Mouse (Mus musculus) olfactory bulb, adult 2 months (tissue): ENCODE measurements around the gene Rpl34. TPM values are rescaled to one million over a fixed set of nuclear protein-coding genes. Genes with fewer than 3 reads are reported as not detected.

Experiments used
- H3K27ac ChIP-seq: fragments of 200-500 bp; 2 replicates; pipeline ENCODE4 v1.5.1; 2012; ENCODE audit warnings: low read depth, low read length; ENCODE audit not compliant: insufficient read depth
- H3K4me1 ChIP-seq: fragments of 200-500 bp; 2 replicates; pipeline ENCODE4 v1.6.1; 2012; ENCODE audit warnings: low read length; ENCODE audit not compliant: control insufficient read depth, insufficient read depth
- H3K4me3 ChIP-seq: fragments of 200-500 bp; 2 replicates; pipeline ENCODE4 v1.5.1; 2012; ENCODE audit warnings: mild to moderate bottlenecking, low read depth, low read length, moderate library complexity; ENCODE audit not compliant: insufficient read depth
- CTCF ChIP-seq: fragments of 200-500 bp; IDR thresholded peaks from 2 replicates; pipeline ENCODE4 v1.5.1; 2012; ENCODE audit warnings: low read depth, mild to moderate bottlenecking, low read length, moderate library complexity; ENCODE audit not compliant: insufficient read depth
- POLR2A ChIP-seq: fragments of 200-500 bp; IDR thresholded peaks from 2 replicates; pipeline ENCODE4 v1.6.1; 2012; ENCODE audit warnings: mild to moderate bottlenecking, low read depth, low read length, moderate library complexity; ENCODE audit not compliant: insufficient read depth
- WGBS: fragments of 180-500 bp; shearing (Covaris S2); methylation state at CpG from one replicate; pipeline ENCODE4 v1.1.7; 2018; 5-methylcytosine and 5-hydroxymethylcytosine counted together
- polyA plus RNA-seq: library from polyadenylated mRNA; stranded (reverse); fragments of >200 nt; gene quantifications from 2 replicates; pipeline ENCODE4 v1.2.4, GENCODE M21; 2012; ENCODE audit warnings: low replicate concordance; ENCODE audit not compliant: missing spikeins, insufficient read depth, insufficient read length

Rpl34 gene
- polyA plus RNA-seq, 1 experiment = not detected

DNA sequence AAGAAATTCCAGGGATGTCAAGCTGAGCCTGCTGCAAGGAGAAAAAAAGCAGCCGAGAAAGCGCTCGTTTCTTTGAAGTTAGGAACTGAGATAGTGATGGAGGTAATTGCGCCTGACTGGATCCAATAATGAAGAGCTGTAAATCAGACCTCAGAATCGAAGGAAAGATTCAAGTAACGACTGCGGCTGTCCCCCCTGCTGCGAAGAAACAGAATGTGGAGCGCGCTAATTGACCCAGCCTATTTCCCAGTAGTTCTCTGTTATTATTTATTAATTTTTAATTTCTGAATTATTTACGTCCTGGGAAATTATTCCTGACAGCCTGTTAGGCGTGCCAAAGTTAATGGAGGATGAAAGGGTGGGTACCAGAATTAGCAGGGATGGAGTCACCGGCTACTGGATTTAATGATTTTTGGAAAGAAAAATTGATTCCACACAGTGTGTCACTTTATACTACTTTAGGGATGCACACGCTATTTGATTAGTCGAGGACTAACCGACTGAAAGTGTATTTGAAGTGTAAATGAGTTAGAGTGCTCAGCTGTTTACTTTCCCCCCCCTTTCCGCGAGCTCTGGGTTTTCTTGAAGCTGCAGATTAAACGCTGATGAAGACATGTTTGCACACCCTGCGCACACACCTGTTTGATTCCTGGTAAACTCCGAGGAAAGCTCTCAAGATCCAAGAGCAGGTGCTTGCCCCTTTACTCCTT, 7.6 kb upstream of the Rpl34 start:
- Histone ChIP-seq H3K27ac (no peak overlapping the region), H3K4me3 (no peak overlapping the region), H3K4me1 (no peaks in the 10 kb centered on the region)
- 38% methylated on average over 21 of the region's 21 CpGs for WGBS
- TF ChIP-seq POLR2A = no peak
- TF ChIP-seq CTCF = no peak

DNA sequence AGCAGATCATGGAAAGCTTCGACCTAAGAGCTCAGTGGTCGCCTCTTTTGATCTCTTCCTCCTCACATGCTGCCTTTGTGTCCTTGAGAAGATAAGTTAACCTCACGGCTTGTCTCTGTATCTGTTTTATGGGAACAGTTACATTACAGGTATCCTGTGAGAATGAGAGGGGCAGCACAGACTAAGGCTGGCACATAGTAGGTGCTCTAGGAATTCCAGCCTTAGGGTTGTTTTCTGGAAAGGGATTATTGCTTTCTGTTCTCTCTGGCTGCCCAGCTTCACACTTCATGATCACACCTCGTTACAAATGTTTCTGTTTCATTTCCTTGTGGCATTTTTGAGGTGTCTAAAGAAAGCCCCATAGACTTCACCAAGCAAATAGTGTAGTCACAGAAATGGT, 6.6 kb upstream of the Rpl34 start:
- 45% methylated on average over 4 of the region's 4 CpGs for WGBS
- no peaks in the 10 kb centered on the region for H3K4me1 ChIP-seq
- H3K4me3 ChIP-seq = no peak overlapping the region
- no peak overlapping the region for H3K27ac ChIP-seq
- TF ChIP-seq POLR2A = no peak
- TF ChIP-seq CTCF = no peak

DNA sequence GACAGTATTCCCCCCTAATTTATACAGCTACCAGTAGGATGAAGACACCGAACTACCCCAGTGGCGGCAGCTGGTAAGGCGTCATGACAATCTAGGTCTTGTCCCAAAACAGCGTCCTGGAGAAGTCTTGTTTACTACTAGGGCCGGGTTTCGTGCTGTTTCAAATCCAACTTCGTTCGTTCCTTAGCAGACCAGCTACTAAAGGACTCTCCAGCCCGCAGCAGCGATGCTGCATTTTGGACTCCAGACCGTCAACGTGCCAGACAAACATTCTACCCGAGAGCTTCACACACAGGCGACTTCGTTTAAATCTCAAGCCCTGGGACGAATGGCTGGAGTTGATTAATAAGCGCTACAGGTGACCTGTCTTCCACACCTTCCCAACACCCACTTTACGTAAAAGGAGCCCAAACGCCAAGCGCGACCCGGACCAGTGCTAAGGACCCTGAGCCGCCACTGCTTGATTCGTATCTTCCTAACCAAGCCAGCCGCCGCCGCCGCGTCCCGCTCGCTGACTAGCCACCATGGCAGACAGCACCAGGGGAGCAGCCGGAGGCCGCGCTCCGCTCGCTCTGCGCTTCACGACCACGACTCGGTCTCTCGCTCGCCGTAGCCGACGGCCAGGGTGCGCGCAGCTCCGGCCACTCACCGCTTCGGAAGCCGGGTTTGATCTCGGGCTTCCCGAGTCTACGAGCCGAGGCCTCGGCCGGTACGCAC, 568 bp downstream of the Rpl34 start:
- TF ChIP-seq CTCF (no peak), POLR2A (no peak; the same call in 1 of the 2 replicates)
- Histone ChIP-seq H3K27ac (peak overlapping the region; percentile 12; the same call in 1 of the 2 replicates), H3K4me1 (peaks cover 4% of the 10 kb centered on the region), H3K4me3 (peak overlapping the region; percentile 66)
- WGBS = under 1% methylated on average over 58 of the region's 58 CpGs

DNA sequence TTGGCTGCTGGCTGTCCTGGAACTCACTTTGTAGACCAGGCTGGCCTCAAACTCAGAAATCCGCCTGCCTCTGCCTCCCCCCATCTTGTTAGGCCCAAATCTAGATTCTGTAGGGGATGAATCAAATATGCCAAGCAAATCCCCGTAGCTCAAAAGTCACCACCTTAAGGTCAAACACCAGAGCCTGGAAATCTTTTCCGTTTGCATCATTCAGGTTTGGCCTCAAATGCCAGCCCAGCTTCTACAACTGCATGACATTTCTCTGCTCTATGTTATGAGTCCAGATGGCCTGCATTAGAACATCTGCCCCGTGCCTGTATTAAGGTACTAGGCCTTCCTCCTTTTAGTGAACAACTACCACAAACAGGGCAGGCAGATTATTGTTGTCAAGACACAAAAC, 2.5 kb downstream of the Rpl34 start:
- Histone ChIP-seq H3K27ac (no peak overlapping the region), H3K4me3 (no peak overlapping the region), H3K4me1 (peaks cover 4% of the 10 kb centered on the region)
- 76% methylated on average over 4 of the region's 4 CpGs for WGBS
- TF ChIP-seq POLR2A (no peak), CTCF (no peak)

DNA sequence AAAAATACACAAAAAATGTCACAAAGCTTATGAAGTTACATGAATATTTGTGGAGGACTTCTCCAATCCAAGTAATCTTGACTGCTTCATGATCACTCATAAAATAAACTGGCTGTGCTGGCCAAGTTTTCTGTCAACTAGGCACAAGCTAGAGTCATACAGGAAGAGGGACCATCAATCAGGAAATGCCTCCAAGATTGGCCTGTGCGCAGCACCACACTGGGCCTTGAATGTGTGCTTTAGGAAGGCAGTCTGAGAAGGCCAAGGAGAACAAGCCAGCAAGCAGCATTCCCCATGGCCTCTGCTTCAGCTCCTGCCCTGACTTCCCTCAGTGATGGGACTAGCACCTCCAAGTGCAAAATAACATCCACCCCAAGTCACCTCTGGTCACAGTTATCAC, 3.2 kb downstream of the Rpl34 start:
- no peak overlapping the region for H3K4me3 ChIP-seq
- H3K4me1 ChIP-seq = peaks cover 4% of the 10 kb centered on the region
- WGBS = 100% methylated on average over 1 of the region's 1 CpGs
- TF ChIP-seq POLR2A (no peak), CTCF (no peak)
- no peak overlapping the region for H3K27ac ChIP-seq

DNA sequence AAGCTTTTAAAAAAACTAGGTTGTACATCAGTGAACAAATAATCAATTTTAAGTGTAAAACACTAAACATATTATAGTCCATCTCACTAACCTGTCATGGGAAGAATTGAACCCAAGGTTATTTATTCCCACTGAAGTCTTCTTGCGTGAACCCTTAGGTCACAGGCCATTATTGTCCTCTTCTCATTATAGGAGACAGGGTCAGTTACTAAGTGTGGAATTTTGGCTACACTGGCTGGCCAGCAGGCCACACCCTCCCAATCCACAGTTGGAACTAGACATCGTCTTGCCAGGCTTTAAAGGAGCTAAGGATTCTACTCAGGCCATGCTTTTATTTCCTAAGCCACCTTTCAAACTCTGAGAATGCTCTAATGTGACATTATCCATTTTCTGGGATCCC, 4.5 kb downstream of the Rpl34 start:
- WGBS = 71% methylated on average over 2 of the region's 2 CpGs
- Histone ChIP-seq H3K4me3 (no peak overlapping the region), H3K27ac (no peak overlapping the region), H3K4me1 (peaks cover 5% of the 10 kb centered on the region)
- TF ChIP-seq CTCF (no peak), POLR2A (no peak)

DNA sequence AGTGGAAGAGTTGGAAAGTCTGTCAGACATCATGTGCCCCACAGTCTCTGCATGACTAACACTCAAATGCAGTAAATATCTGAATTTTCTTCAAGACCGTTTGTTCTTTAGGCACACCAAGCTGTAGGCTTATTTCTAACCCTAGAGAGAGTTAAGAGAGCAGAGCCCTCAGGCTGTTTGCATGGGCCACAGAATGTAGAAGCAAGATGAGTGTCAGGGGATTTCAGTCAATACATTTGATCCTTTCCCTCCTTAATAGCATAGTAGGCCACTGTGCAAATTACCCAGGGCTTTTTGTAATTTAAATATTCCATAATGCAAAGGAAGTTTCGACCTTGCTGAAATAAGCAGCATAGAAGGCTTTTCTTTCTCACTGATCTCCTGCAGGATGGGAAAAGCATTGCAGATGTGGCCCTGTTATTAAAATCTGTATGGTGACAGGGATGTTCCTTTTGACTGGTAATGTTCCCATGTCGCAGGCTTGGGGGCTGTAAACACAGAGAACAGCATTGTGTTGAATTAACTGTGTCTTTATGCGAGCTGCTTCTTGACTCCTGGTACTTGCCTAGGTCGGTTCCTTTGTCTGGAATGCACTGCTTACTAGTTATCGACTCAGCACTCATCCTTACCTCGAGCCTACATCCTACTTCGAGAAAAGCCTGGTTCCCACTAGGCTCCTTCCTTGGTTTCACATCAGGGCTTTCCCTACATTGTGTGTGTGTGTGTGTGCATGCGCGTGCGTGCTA, 7.3 kb downstream of the Rpl34 start:
- no peak overlapping the region for H3K27ac ChIP-seq
- no peak overlapping the region for H3K4me3 ChIP-seq
- 70% methylated on average over 11 of the region's 11 CpGs for WGBS
- 0 out of 2 replicates have a peak, but pooled peaks cover 2% of the 10 kb centered on the region for H3K4me1 ChIP-seq
- TF ChIP-seq CTCF (no peak), POLR2A (no peak)

DNA sequence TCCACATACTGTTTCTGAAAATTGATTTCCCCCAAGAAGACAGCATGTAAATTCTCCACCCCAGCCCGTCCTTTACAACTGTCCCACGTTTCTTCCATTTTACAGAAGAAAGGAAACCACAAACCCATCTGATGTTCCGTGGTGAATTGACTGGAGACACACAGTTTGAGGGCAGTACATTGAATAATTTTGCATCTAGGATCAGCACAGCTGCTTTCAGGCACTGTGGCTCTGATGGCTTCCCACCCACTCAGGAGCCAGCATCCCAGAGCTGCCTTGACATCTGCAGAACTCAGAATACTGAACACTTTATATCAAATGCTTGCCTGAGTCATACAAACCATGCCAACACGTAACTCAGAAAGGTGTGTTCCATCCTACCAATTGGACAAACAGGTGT, 10.0 kb downstream of the Rpl34 start:
- Histone ChIP-seq H3K27ac (no peak overlapping the region), H3K4me1 (0 out of 2 replicates have a peak, but pooled peaks cover 2% of the 10 kb centered on the region), H3K4me3 (no peak overlapping the region)
- 71% methylated on average over 4 of the region's 4 CpGs for WGBS
- TF ChIP-seq CTCF = no peak

DNA sequence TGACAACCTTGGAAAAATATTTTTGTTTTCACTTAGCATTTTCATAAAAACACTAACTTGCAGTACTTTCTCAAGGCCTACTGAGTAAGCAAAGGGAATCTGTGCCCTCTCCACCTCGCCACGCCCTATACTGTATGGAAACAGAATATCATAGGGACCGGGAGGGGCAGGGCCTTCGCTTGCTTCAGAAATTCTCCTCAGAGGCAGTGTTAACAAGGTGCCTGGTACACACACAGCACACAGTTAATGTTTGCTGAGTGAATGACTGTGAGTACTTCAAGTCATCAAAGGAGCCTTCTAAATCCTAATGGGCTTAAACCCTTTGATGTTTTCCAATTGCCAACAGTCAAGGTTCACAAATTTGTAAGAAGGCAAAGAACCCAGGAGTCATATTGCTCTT, 11.3 kb downstream of the Rpl34 start:
- WGBS = 88% methylated on average over 4 of the region's 4 CpGs
- 0 out of 2 replicates have a peak, but pooled peaks cover 2% of the 10 kb centered on the region for H3K4me1 ChIP-seq
- no peak for TF ChIP-seq CTCF
- no peak for TF ChIP-seq POLR2A
- H3K27ac ChIP-seq = no peak overlapping the region
- no peak overlapping the region for H3K4me3 ChIP-seq
